Mouse (Mus musculus) liver, embryonic 16.5 days (tissue): ENCODE data around the gene Ica1l. TPM values are rescaled to one million over a fixed set of nuclear protein-coding genes. Genes with fewer than 3 reads are reported as not detected.
"Not testable (repeated sequence)": the region's sequence is repeated elsewhere in the genome, so short reads cannot be mapped to it uniquely, and the experiment has no call there.

Source experiments
- ATAC-seq: fragments of 200-750 bp; cut with Nextera tagmentation; 2 replicates; pipeline ENCODE4 v1.8.0; 2017; ENCODE audit warnings: low read depth, mild to moderate bottlenecking, moderate number of reproducible peaks, moderate library complexity
- H3K27ac ChIP-seq: fragments of 300-500 bp; sonication (generic); 2 replicates; pipeline ENCODE4 v1.5.1; 2014; ENCODE audit warnings: mild to moderate bottlenecking, low read length
- H3K27me3 ChIP-seq: fragments of 300-500 bp; sonication (generic); 2 replicates; pipeline ENCODE4 v1.6.1; 2014; ENCODE audit warnings: low read depth, low read length, mixed read lengths; ENCODE audit not compliant: control insufficient read depth, insufficient read depth
- H3K36me3 ChIP-seq: fragments of 300-500 bp; sonication (generic); 2 replicates; pipeline ENCODE4 v1.6.1; 2014; ENCODE audit warnings: mild to moderate bottlenecking; ENCODE audit not compliant: control insufficient read depth, insufficient read depth
- H3K4me1 ChIP-seq: fragments of 300-500 bp; sonication (generic); 2 replicates; pipeline ENCODE4 v1.6.1; 2014; ENCODE audit warnings: low read depth, low read length, mixed read lengths; ENCODE audit not compliant: control insufficient read depth
- H3K4me2 ChIP-seq: fragments of 300-500 bp; sonication (generic); 2 replicates; pipeline ENCODE4 v1.6.1; 2014; ENCODE audit warnings: low read depth, low read length, mixed read lengths
- H3K4me3 ChIP-seq: fragments of 300-500 bp; sonication (generic); 2 replicates; pipeline ENCODE4 v1.5.1; 2014; ENCODE audit warnings: low read depth, mild to moderate bottlenecking, low read length
- H3K9ac ChIP-seq: fragments of 300-500 bp; sonication (generic); 2 replicates; pipeline ENCODE4 v1.6.1; 2014; ENCODE audit warnings: low read depth, low read length
- H3K9me3 ChIP-seq: fragments of 300-500 bp; sonication (generic); replicated peaks from 2 replicates; pipeline ENCODE4 v1.6.1; 2016; ENCODE audit warnings: low read length; ENCODE audit not compliant: control insufficient read depth
- WGBS: fragments of 180-500 bp; shearing (Covaris S2); extraction: QIAGEN DNeasy Blood & Tissue Kit; methylation state at CpG from one replicate; pipeline ENCODE4 v1.1.7; 2014; ENCODE audit not compliant: insufficient replicate concordance; 5-methylcytosine and 5-hydroxymethylcytosine counted together
- polyA plus RNA-seq: library from polyadenylated mRNA; unstranded; fragments of >200 nt; fragmentation: Nextera tagmentation; extraction: Ambion mirVana; gene quantifications from 2 replicates; pipeline ENCODE4 v1.2.1, GENCODE M21; 2015

The Ica1l gene
- 0.11 and 0.14 TPM in 2 replicates for polyA plus RNA-seq

- peak within 1 kb of the TSS; percentile 81 for H3K4me2 ChIP-seq
- H3K36me3 ChIP-seq, result no peaks in the 10 kb centered on the region
- peak; percentile 51 for ATAC-seq
- WGBS, result 1% methylated on average over 96 of the region's 99 CpGs
- peak within 1 kb of the TSS; percentile 24; the same call in 1 of the 2 replicates for H3K9ac ChIP-seq
- H3K4me1 ChIP-seq, result no peaks in the 10 kb centered on the region; the same call in 1 of the 2 replicates
- H3K4me3 ChIP-seq, result peak within 1 kb of the TSS; percentile 64
- peaks cover 23% of the 10 kb centered on the region for H3K27me3 ChIP-seq
- H3K27ac ChIP-seq, result no peak within 1 kb of the TSS
- no peaks in the 10 kb centered on the region for H3K9me3 ChIP-seq
Observed at GRCm38 (mm10) chr1:60042796-60043469, at the start of gene Ica1l. TSS of gene Ica1l (minus strand) at chr1:60043184.

- H3K27me3 ChIP-seq, result no peaks in the 10 kb centered on the region
- WGBS, result 83% methylated on average over 6 of the region's 6 CpGs
- H3K4me3 ChIP-seq, result no peak overlapping the region
- no peak overlapping the region for H3K9ac ChIP-seq
- peaks cover 10% of the 10 kb centered on the region for H3K36me3 ChIP-seq
- no peaks in the 10 kb centered on the region for H3K4me1 ChIP-seq
- no peak overlapping the region for H3K4me2 ChIP-seq
- no peak overlapping the region for H3K27ac ChIP-seq
- no peak for ATAC-seq
- H3K9me3 ChIP-seq, result no peaks in the 10 kb centered on the region
Observed at GRCm38 (mm10) chr1:60076411-60076810, 33.4 kb upstream of the Ica1l start.

GRCm38 (mm10) chr1:60075590-60075989, 32.6 kb upstream of the Ica1l start:
- H3K4me1 ChIP-seq, result no peaks in the 10 kb centered on the region
- H3K27me3 ChIP-seq, result no peaks in the 10 kb centered on the region
- no peak overlapping the region for H3K27ac ChIP-seq
- H3K4me2 ChIP-seq, result no peak overlapping the region
- no peak for ATAC-seq
- H3K9me3 ChIP-seq, result no peaks in the 10 kb centered on the region
- H3K4me3 ChIP-seq, result no peak overlapping the region
- H3K9ac ChIP-seq, result no peak overlapping the region
- peaks cover 8% of the 10 kb centered on the region for H3K36me3 ChIP-seq
- WGBS, result 59% methylated on average over 3 of the region's 3 CpGs

- ATAC-seq, result no peak
- Histone ChIP-seq H3K27me3 (no peaks in the 10 kb centered on the region), H3K4me2 (no peak overlapping the region), H3K9ac (no peak overlapping the region), H3K9me3 (no peaks in the 10 kb centered on the region), H3K27ac (no peak overlapping the region), H3K4me1 (no peaks in the 10 kb centered on the region), H3K4me3 (no peak overlapping the region), H3K36me3 (peaks cover 8% of the 10 kb centered on the region)
- WGBS, result 59% methylated on average over 2 of the region's 2 CpGs
Observed at GRCm38 (mm10) chr1:60074935-60075334, 32.0 kb upstream of the Ica1l start.

- not testable (repeated sequence) for H3K27ac ChIP-seq, H3K9ac ChIP-seq, H3K4me1 ChIP-seq, ATAC-seq, H3K4me3 ChIP-seq, H3K4me2 ChIP-seq, H3K36me3 ChIP-seq, H3K9me3 ChIP-seq, H3K27me3 ChIP-seq
Observed at GRCm38 (mm10) chr1:60070725-60071124, 27.7 kb upstream of the Ica1l start.

GRCm38 (mm10) chr1:60056310-60056709, 13.3 kb upstream of the Ica1l start:
- H3K36me3 ChIP-seq, result no peaks in the 10 kb centered on the region
- H3K9me3 ChIP-seq, result no peaks in the 10 kb centered on the region
- 57% methylated on average over 3 of the region's 3 CpGs for WGBS
- H3K27me3 ChIP-seq, result no peaks in the 10 kb centered on the region
- no peak overlapping the region for H3K27ac ChIP-seq
- no peak for ATAC-seq
- H3K4me3 ChIP-seq, result no peak overlapping the region
- no peak overlapping the region for H3K9ac ChIP-seq
- no peak overlapping the region for H3K4me2 ChIP-seq
- H3K4me1 ChIP-seq, result no peaks in the 10 kb centered on the region

- Histone ChIP-seq H3K9me3 (no peaks in the 10 kb centered on the region), H3K27ac (no peak overlapping the region), H3K4me3 (no peak overlapping the region), H3K4me1 (no peaks in the 10 kb centered on the region), H3K4me2 (no peak overlapping the region), H3K36me3 (no peaks in the 10 kb centered on the region), H3K9ac (no peak overlapping the region), H3K27me3 (no peaks in the 10 kb centered on the region)
- ATAC-seq, result no peak
- WGBS, result 23% methylated on average over 3 of the region's 3 CpGs
Observed at GRCm38 (mm10) chr1:60054659-60055058, 11.7 kb upstream of the Ica1l start.

- not testable (repeated sequence) for ATAC-seq, H3K4me3 ChIP-seq, H3K4me1 ChIP-seq, H3K9me3 ChIP-seq, H3K36me3 ChIP-seq, H3K9ac ChIP-seq, H3K27ac ChIP-seq, H3K4me2 ChIP-seq
- 77% methylated on average over 5 of the region's 5 CpGs for WGBS
- H3K27me3 ChIP-seq, result peaks cover 17% of the 10 kb centered on the region
Observed at GRCm38 (mm10) chr1:60047481-60047880, 4.5 kb upstream of the Ica1l start.

- no peak for ATAC-seq
- Histone ChIP-seq H3K4me3 (no peak overlapping the region), H3K4me2 (no peak overlapping the region), H3K4me1 (no peaks in the 10 kb centered on the region; the same call in 1 of the 2 replicates), H3K9ac (no peak overlapping the region), H3K27ac (no peak overlapping the region), H3K27me3 (peaks cover 23% of the 10 kb centered on the region), H3K9me3 (no peaks in the 10 kb centered on the region), H3K36me3 (no peaks in the 10 kb centered on the region)
- 81% methylated on average over 1 of the region's 1 CpGs for WGBS
Observed at GRCm38 (mm10) chr1:60044595-60044994, 1.6 kb upstream of the Ica1l start.
